Mouse (Mus musculus) right cerebral cortex, adult 18-20 months (tissue): ENCODE data around the gene Arpp21.
A peak's percentile ranks its signal among the peaks of the same experiment; 100 is the strongest.

ENCODE experiments used
- DNase-seq: peaks from one replicate; pipeline ENCODE4 v3.0.0; 2022; ENCODE audit warnings: mixed read lengths

Arpp21 gene

GRCm38 (mm10) chr9:112230716-112231361 is 4.9 kb downstream of the Arpp21 start:
- peak; percentile 3 for DNase-seq

GRCm38 (mm10) chr9:112228470-112228869 is 7.3 kb downstream of the Arpp21 start:
- no peak for DNase-seq

DNA sequence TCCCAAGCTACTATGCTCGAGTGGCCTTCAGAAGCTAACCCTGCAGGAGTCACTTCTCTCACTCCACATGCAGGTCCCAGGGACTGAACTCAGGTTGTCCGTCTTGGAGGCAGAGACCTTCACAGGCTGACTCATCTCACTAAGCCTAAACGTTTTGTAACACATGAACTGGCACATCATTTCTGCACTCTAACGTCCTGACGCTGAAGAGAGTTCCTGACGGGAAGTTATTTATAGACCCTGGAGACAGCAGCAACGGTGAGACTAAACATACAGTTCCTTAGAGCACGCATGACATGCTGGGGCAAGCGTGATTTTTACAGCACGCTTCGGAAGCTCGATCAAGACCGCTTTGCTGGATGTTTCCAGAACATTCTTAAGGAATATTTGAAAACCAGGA is 8.6 kb downstream of the Arpp21 start:
- DNase-seq = no peak

GRCm38 (mm10) chr9:112226511-112226910 is 9.2 kb downstream of the Arpp21 start:
- DNase-seq = no peak

DNA sequence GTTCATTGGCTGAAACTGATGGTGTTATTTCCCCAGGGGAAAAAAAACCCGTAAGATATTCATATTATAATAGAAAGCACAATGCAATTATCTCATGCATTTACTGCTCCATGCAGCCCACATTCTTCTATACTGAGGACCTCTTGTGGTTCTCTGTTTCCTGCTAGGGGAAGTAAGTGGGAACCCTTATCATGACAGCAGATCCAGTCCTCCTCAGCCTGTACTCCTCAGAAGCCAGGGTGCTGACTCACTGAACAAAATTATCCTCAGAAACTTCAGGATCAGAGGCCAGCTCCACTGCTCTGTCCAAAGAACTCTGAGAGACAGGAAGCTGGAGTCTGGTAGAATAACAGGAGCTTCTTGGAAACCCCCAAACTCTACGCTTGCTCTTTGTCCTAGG is 10.7 kb downstream of the Arpp21 start:
- peak; percentile 8 for DNase-seq

GRCm38 (mm10) chr9:112219372-112219771 is 16.4 kb downstream of the Arpp21 start:
- DNase-seq = no peak

GRCm38 (mm10) chr9:112218237-112218636 is 17.5 kb downstream of the Arpp21 start:
- DNase-seq = no peak

DNA sequence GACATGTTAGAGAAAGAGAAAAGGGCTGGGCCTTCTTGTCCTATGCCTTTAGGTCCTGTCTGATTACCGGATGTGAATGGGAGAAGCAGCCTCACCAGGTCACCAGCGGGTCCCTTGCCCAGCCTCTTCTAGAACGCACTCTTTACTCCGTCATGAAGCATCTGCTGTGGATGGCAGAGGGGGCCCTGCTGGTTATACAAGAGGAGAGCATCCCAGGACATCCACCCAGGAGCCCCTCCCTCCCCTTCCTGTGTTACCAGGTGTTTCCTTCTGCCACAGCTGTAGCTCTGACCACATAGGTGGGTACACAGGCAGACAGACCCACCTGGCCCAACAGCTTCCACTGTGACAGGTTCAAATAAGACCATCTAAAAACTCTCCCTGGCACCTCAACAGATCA is 18.6 kb downstream of the Arpp21 start:
- no peak for DNase-seq

DNA sequence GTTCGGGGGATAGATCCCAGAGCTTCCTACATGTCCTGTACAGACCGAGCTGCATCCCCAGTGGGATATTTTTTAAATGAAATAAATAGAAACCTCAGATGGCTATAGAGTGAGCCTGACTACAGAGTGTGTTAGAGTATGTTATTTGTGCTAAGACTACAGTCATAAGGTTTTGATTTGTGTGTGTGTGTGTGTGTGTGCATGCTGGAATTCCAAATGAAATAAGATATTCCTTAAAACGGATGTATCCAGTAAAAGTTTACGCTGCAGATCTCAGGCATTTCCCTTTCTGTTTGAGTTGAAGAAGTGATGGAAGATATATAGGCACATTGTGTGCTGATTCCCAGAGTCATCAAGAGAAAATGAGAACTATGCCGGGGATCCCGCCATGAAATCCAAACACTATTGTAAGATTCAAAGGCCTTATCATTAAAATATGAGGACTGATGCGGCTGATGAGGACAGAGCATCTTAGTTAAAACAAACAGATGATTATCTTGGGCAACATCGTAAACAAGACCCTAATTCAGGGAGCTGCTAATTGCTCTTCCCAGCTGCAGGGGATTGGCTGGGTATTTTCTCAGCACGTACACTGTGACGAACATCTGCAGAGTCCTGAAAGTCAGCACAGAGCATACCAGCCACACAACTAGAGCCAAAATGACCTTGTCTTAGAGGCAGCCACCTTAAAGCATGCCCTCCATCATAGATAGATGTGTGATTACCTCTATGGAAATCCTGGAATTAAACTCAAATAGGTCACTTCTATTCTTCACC is 20.5 kb downstream of the Arpp21 start:
- no peak for DNase-seq

DNA sequence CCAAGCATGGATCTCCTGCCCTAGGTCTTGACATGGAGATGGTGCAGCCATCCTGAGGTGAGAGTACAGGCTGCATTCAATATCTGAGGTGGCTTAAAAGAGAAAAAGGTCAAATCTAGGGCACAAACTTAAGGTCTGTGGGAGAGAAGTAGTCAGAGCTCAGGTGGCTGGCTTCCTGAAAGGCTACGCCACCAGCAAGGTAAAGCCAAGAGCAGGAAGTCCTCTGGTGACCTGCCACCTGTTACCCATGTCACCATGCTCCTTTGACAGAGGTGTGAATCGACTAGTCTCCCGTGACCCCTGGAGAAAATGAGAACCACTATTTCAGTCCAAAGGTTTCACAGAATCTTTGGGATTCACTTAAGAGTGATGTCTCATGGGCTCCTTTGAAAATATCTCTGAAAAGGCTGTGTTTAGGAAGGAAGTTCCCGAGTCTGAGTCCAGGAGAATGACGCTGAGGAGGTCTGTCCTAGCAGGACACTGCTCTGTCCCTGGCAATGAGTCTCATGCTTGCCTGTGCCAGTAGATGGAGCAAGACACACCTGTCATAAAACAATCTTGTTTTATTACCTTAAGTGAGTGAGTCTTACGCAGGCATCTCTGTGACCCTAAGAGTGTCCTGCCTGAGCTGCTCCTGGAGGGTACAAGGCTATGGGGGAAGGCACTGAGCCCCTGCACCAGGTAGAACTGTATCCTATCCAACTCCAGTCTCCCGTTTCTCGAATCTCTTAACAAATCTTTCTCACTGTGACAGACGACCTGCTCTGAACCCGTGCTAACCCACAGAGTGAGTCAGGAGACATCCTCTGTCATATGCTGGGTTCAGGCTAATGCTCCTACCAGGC is 22.1 kb downstream of the Arpp21 start:
- DNase-seq = no peak

GRCm38 (mm10) chr9:112209803-112210202 is 25.9 kb downstream of the Arpp21 start:
- no peak for DNase-seq

GRCm38 (mm10) chr9:112207767-112208166 is 28.0 kb downstream of the Arpp21 start:
- DNase-seq = peak; percentile 85

- peak; percentile 58 for DNase-seq
Measured at GRCm38 (mm10) chr9:112198296-112198695, 37.4 kb downstream of the Arpp21 start.

DNA sequence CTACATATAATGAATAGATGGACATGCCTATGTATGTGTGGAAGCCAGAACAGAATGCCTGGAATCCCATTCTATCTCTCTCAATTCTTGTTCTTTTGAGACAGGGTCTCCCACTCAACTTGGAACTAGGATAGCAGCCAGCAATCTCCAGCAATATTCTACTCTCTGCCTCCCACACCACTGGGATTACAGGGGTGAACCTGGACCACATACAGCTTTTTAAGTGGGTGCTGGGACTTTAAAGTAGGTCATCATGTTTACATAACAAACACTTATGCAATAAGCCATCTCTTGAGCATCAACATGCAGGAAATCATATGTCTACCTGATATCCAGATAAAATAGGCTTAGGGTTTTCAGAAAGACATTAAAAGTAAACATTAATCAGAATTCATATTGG is 41.7 kb downstream of the Arpp21 start:
- DNase-seq = peak; percentile 67

DNA sequence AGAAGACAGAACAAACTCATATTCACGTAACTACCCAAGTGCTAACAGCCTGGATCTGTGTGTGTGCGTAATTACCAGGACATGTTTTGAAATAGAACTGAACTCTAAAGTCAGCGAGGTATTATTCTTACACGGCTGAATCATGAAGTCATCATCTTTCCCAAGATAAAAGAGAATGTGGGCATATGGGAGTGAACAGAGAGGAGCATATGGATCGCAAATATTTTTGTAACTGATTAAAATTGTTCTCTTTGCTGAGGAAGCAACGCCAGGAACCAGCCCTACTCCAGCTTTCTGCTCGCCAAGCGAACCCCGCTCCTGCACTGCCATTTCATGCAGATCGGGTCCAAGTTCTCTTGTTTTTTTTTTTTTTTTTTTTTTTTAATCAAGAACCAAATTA is 46.3 kb downstream of the Arpp21 start:
- DNase-seq = peak; percentile 77

DNA sequence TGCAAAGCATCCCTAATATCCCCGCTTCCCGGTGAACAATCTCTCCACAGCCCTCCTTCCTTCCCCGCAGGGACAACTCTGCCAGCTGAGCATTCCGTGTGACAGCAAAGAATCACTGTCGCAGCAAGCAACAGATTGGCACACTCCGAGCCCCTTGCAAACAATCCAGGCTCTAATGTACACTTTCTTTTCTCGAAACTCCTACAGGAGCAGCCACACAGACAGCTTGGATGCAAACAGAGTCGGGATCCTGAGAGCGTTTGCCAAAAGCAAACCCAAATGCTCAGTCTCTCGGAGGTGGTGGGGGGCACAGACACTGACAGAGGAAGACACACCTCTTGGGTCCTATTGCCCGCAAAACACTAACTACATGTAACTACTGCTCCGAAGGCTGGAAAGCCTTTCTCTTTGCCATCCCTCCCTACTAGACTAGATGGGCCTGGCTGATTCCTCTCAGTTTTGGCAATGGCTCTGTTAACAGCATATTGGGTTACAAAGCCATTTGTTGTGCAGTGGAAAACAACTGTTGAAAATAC is 47.3 kb downstream of the Arpp21 start:
- peak; percentile 53 for DNase-seq

GRCm38 (mm10) chr9:112187667-112188066 is 48.1 kb downstream of the Arpp21 start:
- peak; percentile 74 for DNase-seq

DNA sequence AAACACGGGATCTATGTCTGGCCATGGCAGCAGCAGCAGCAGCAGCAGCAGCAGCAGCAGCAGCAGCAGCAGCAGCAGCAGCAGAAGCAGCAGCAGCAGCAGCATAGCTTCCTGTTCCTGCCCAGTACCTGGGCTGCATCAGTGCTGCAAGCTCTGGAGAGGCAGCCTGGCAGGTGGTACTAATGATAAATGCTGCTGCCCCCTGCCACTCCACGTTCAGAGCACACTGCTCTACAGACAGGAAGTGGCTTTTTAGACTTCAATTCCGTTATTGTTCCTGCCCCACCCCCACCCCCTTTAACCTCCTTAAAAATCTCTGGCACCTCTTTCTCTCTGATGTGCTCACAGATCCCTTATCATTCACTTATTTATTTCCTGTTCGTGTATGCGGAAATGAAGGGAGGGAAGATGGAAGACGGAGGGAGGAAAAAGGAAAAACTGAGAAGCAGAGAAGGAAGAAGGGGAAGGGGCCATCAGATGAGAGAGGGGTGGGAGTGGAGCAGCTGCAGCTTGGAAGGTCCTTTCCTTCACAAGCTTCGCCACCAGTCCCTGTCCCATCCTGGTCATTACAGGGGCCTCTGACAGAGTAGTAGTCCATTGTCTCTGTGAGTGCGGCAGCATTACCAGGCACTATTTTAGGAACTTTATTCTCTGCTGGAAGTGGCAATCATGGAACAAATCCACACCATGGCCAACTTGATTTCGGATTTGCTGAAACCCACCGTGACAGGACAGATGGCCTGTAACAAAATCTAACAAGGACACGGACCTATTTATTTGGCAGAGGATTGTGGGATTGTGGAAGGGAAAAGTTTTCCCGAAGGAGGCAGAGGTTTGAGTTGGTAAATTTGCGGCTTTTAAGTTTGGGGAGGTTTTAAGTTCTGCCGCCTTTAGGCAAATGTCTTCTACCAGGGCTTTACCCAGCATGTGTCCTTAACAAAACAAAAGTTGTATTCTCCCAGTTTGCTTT is 49.1 kb downstream of the Arpp21 start:
- DNase-seq = no peak

DNA sequence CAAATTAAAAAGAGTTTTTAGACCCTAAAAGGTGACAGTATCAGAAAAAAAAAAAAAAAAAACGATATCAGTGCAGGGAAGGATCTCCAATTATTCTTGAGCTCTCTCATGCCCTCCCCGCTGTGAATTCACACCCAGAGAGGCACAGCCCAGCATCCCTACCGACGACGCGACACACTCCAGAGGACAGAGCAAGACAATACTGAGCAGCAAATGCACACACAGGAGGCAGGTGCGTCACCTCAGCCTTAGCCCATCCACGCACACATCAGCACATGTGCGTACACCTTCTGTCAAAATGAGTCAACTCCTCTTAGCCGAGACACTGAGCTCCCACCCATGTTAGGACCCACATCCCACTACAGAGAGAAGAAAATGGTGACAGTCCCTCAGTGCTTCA is 50.0 kb downstream of the Arpp21 start:
- no peak for DNase-seq

GRCm38 (mm10) chr9:112182738-112183137 is 53.0 kb downstream of the Arpp21 start:
- no peak for DNase-seq

DNA sequence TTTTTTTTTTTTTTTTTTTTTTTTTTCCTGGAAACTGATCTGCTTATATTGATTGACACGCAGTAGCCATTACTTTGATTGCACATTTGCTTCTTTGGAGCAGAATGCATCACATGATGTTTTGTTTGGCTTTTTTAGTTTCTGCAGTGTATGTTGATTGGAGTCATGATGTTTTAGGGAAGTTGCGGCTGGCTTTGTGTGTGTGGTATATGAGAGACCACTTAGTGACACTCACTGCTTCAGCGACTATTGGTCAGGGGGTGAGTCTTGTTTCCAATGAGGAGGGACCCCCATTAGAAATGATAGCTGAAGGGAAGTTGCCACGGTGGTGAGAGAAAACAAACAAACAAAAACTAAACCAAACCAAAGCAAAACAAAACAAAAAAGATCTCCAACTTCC is 55.7 kb downstream of the Arpp21 start:
- no peak for DNase-seq

GRCm38 (mm10) chr9:112178438-112178837 is 57.3 kb downstream of the Arpp21 start:
- no peak for DNase-seq
